Mouse (Mus musculus) CD8-positive naive resting alpha-beta T cell, adult 2 months (primary cell): ENCODE results near the gene Msi2.

Experiments used
- DNase-seq, 2 experiments: peaks; one replicate each; pipeline ENCODE4 v3.0.0; 2022; ENCODE audit warnings: low read depth in 2 of 2, low spot score in 2 of 2

Msi2 gene

GRCm38 (mm10) chr11:88386916-88387315 lies 331.4 kb downstream of the Msi2 start:
- no peak for DNase-seq

DNA sequence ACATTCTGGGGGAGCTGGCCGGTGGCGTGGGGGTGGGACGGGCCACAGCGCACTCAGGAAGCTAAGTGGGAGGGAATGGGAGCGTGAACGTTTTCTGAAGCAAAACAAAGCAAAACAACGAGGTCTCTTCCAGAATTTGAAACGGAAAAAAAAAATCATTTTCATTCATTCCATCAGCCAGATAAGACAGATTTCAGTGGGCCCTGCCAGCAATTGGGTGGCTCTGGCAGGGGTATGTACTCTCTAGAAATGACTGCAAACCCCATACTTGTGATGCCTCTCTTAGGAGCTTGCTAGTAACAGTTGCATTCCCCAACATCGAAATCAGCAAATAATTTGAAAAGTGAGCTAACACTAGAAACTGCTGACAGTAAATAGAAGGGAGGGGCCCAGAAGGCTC lies 335.9 kb downstream of the Msi2 start:
- no peak for DNase-seq

GRCm38 (mm10) chr11:88381145-88381909 lies 337.0 kb downstream of the Msi2 start:
- no peak for DNase-seq

DNA sequence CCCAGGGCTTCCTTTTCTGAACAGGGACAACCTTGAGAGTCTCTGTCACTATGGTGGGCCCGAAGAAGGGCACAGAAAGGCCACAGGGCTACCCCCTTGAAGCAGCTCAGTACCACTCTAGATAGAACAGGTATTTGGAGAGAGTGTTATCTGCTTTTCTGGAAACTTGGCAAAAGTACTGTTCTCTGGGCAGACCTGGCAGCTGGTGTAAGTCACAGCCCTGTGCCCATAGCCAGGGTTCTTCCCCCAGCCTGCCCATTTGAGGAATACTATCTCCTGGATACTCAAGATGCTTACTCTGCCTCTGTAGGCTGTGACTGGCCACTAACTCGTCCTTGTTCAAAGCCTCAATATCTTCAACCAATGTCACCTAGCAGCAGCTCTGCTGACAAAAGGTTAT lies 338.7 kb downstream of the Msi2 start:
- no peak for DNase-seq

GRCm38 (mm10) chr11:88378686-88379339 lies 339.5 kb downstream of the Msi2 start:
- DNase-seq, result no peak

GRCm38 (mm10) chr11:88372589-88372988 lies 345.7 kb downstream of the Msi2 start:
- no peak for DNase-seq

DNA sequence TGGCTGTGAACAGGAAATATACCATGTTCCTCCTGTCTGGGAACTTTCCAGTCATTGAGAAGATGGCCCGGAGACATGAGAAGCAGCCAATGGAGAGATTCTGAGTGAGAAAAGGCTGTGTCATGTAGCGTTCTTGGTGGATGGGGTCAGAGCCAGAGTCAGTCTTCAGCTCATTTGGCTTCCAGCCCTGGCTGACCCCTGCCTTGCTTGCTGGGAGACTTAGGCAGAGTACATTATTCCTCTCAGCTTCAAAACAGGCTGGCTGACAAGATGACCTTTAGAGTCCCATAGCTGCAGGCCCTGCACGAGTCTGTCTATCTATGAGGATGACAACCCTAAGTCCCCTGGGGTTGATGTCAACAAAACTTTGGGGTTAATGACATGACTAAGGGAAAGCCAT lies 348.4 kb downstream of the Msi2 start:
- DNase-seq, result no peak

- DNase-seq, result no peak
These were observed 350.8 kb downstream of the Msi2 start for GRCm38 (mm10) chr11:88367501-88367900.

DNA sequence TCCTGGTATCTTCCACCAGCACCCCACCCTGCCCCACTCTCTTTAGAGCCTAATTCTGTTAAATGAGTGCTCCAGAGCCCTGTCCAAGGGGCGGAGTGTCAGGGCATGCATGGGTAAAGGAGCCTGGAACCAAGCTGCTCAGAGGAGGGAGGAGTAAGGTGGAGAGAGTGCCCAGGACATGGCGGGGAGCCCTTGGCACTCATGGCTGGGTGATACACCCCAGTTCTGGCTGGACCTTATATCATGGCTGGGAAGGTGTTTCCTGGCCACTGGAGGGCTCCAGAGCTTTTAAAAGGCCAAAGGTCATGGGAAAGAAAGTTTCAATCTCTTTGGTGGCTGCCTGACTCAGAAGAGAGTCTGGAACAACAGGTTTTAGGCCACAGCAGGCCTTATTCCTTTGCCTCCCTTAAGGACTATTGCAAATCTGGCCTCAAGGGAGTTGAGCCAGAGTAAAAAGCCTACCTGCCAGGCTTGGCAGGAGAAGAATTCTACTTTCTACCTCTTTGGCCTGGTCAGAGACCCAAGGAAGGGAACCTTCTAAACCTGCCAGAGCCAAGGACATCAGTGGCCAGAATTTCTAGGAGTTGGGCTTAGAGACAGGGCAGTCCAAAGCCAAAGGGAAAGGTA lies 352.3 kb downstream of the Msi2 start:
- no peak for DNase-seq

- DNase-seq, result no peak
These were observed 354.1 kb downstream of the Msi2 start for GRCm38 (mm10) chr11:88364231-88364630.

- DNase-seq, result no peak
These were observed 354.8 kb downstream of the Msi2 start for GRCm38 (mm10) chr11:88363481-88363880.

- DNase-seq, result no peak
These were observed 358.6 kb downstream of the Msi2 start for GRCm38 (mm10) chr11:88359736-88360135.

- DNase-seq, result no peak
These were observed 361.0 kb downstream of the Msi2 start for GRCm38 (mm10) chr11:88357325-88357724.

DNA sequence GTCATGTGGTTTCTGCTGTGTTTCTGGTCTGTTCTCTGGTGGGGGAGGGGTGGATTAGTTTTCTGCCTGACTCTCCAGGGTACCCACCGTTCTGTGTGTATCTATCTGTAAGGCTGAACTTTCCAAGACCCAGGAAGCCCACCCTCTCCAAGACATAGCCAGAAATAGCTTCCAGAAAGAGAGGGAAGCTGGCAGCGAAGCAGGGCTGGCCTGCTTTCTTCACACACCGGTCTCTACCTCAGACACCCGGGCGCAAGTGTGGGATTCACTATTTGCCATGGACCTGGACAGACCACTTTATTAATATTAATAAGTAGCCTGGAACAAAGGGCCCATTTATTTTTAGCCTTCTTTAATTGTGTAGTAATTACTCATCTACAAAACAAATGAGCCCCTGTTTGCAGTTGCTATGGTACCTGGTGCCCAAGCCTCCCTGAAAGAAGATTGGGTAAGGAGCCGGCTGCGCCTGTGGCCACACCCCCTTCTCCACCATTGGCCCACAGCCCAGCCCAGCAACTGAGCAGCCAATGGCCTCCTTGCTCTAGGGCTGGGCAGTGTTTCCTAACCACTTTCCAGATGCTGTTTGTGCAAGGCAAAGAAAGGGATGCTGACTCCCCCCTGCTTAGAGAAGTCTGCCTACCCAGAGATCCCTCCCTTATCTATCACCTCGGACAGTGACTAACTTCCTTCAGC lies 361.6 kb downstream of the Msi2 start:
- no peak for DNase-seq

- no peak for DNase-seq
These were observed 362.3 kb downstream of the Msi2 start for GRCm38 (mm10) chr11:88356016-88356415.

DNA sequence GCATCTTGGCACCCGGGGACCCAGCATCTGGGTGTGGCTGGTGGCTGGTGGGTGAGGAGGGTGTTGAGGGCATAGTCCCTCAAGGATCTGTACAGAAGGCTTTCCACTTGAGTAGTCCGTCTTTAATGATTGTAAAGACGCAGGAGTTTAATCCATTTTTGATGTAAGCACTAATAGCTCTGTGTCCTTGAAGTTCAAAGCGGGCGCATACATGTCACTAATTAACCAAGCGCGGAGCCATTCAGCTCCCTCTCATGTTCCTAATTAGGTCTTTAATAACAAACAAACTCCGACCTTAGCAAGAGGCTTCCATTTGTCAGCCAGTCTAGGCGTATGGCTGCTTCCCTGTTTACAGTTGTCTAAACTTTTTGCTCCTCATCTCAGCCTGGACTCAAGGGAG lies 363.5 kb downstream of the Msi2 start:
- DNase-seq, result no peak

DNA sequence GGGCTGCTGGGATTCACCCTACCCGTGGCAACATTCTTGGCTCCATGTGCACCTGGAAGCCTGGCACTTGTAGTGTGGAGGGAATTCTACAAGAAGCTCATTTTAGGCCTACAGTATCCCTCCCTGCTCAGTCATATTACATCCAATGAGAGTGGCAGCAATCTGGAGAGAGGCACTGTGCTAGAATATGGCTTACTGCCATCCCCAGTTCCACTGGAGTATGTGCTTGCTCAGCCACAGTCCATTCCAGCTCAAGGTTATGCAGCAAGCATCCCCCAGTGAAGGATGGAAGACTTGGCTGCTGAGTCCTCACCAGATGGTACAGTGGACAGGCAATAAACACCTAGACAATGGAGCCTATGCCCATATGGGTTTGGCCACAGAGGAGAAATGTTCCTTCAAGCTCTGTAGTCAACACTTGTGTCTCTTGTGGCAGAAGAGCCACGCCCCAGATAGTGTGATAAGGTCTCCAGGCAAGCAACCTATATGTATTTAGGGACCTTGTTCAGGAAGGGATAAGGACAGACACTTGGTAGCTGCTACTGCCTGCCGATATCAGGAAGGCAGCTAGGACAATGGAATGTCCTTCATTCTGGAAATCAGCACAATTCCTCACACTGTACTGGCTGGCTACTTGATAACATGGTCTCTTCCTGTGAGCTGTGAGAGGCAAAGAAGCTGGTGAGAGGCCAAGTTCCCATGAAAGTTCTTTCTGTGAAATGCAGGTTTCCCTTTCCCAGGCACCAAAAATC lies 366.4 kb downstream of the Msi2 start:
- no peak for DNase-seq

DNA sequence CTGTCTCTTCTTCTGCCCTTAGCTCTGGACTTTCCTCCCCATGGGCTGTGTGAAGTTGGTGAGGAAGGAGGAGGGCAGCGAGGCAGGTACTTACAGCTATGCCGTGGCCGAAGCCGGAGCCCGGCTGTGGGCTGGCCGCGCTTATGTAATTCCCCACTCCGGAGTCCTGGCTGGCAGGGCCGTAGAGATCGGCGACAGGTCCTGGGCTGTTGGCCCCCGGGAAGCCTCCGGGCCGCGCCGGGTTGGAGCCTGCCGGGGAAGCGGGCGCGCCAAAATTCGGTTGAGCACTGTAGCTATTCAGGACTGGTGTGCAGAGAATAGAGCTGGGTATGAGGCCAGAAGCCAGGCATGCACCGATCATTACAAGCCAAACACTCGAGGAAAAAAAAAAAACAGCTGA lies 369.6 kb downstream of the Msi2 start:
- DNase-seq, result no peak

DNA sequence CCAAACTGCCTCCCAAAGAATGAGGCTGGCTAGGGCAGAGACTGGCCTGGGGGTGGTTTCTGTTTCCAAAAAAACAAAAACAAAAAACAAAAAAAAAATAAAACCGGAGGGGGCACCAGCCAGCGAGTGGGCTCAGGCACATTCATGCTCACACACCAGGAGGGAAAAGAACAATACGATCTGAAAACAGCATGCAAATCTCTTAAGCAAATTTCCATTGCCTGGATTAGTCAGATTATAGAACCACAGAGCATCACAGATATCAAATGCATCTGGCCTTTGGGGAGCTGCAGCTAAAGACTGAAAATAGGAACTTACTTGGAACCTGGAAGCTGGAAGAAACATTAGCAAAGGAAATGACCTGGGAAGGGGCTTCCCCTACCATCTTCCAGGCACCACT lies 370.3 kb downstream of the Msi2 start:
- no peak for DNase-seq

- no peak for DNase-seq
These were observed 372.2 kb downstream of the Msi2 start for GRCm38 (mm10) chr11:88346066-88346465.

- DNase-seq, result no peak
These were observed 380.4 kb downstream of the Msi2 start for GRCm38 (mm10) chr11:88337926-88338325.
